Mouse (Mus musculus): ENCODE measurements around the gene Gm20696. TPM values are rescaled to one million over a fixed set of nuclear protein-coding genes. Genes with fewer than 3 reads are reported as not detected.

Gene Gm20696
- polyA plus RNA-seq, 1 experiment = 0.24 TPM

GRCm38 (mm10) chr6:99273177-99273576 lies 393.4 kb downstream of the Gm20696 start:
- H3K36me3 ChIP-seq (ENCODE audit: control insufficient read depth, insufficient read depth, low read length, poor library complexity, severe bottlenecking) = no peaks in the 10 kb centered on the region
- H3K9ac ChIP-seq (ENCODE audit: low read depth, poor library complexity, severe bottlenecking) = no peak overlapping the region
- H3K9me3 ChIP-seq (replicated peaks; ENCODE audit: control insufficient read depth, insufficient read depth, low read length, poor library complexity, severe bottlenecking) = peaks cover under 1% of the 10 kb centered on the region; the same call in 1 of the 2 replicates
- TF ChIP-seq EP300 (IDR thresholded peaks at IDR 0.05; ENCODE audit: insufficient read depth, low read depth, low read length) = no peak
- TF ChIP-seq POLR2A (IDR thresholded peaks at IDR 0.05; ENCODE audit: insufficient read depth, low read length) = no peak
- no peak for TF ChIP-seq CTCF (IDR thresholded peaks at IDR 0.05; ENCODE audit: low read depth, low read length)
- H3K4me3 ChIP-seq (ENCODE audit: low read depth, low read length) = no peak overlapping the region
- H3K27ac ChIP-seq (ENCODE audit: insufficient read depth, low read length) = no peak overlapping the region
- H3K27me3 ChIP-seq (ENCODE audit: control insufficient read depth, insufficient read depth, low read length, poor library complexity, severe bottlenecking) = no peaks in the 10 kb centered on the region
- H3K4me1 ChIP-seq (ENCODE audit: control insufficient read depth, insufficient read depth, low read length) = no peaks in the 10 kb centered on the region

- Histone ChIP-seq H3K4me3 (ENCODE audit: low read depth, low read length) (no peak overlapping the region), H3K4me1 (ENCODE audit: control insufficient read depth, insufficient read depth, low read length) (no peaks in the 10 kb centered on the region), H3K36me3 (ENCODE audit: control insufficient read depth, insufficient read depth, low read length, poor library complexity, severe bottlenecking) (no peaks in the 10 kb centered on the region), H3K9ac (ENCODE audit: low read depth, poor library complexity, severe bottlenecking) (no peak overlapping the region), H3K27ac (ENCODE audit: insufficient read depth, low read length) (no peak overlapping the region), H3K27me3 (ENCODE audit: control insufficient read depth, insufficient read depth, low read length, poor library complexity, severe bottlenecking) (no peaks in the 10 kb centered on the region), H3K9me3 (replicated peaks; ENCODE audit: control insufficient read depth, insufficient read depth, low read length, poor library complexity, severe bottlenecking) (peaks cover 2% of the 10 kb centered on the region; the same call in 1 of the 2 replicates)
- TF ChIP-seq EP300 (IDR thresholded peaks at IDR 0.05; ENCODE audit: insufficient read depth, low read depth, low read length) (no peak), CTCF (IDR thresholded peaks at IDR 0.05; ENCODE audit: low read depth, low read length) (no peak), POLR2A (IDR thresholded peaks at IDR 0.05; ENCODE audit: insufficient read depth, low read length) (no peak)
Observed at GRCm38 (mm10) chr6:99272174-99272573, 394.4 kb downstream of the Gm20696 start.

- Histone ChIP-seq H3K27ac (ENCODE audit: insufficient read depth, low read length) (no peak overlapping the region), H3K4me3 (ENCODE audit: low read depth, low read length) (no peak overlapping the region), H3K27me3 (ENCODE audit: control insufficient read depth, insufficient read depth, low read length, poor library complexity, severe bottlenecking) (no peaks in the 10 kb centered on the region), H3K9me3 (replicated peaks; ENCODE audit: control insufficient read depth, insufficient read depth, low read length, poor library complexity, severe bottlenecking) (peaks cover 2% of the 10 kb centered on the region; the same call in 1 of the 2 replicates), H3K4me1 (ENCODE audit: control insufficient read depth, insufficient read depth, low read length) (no peaks in the 10 kb centered on the region), H3K9ac (ENCODE audit: low read depth, poor library complexity, severe bottlenecking) (no peak overlapping the region), H3K36me3 (ENCODE audit: control insufficient read depth, insufficient read depth, low read length, poor library complexity, severe bottlenecking) (no peaks in the 10 kb centered on the region)
- TF ChIP-seq EP300 (IDR thresholded peaks at IDR 0.05; ENCODE audit: insufficient read depth, low read depth, low read length) (no peak), POLR2A (IDR thresholded peaks at IDR 0.05; ENCODE audit: insufficient read depth, low read length) (no peak), CTCF (IDR thresholded peaks at IDR 0.05; ENCODE audit: low read depth, low read length) (no peak)
Observed at GRCm38 (mm10) chr6:99271741-99272140, 394.9 kb downstream of the Gm20696 start.

- Histone ChIP-seq H3K36me3 (ENCODE audit: control insufficient read depth, insufficient read depth, low read length, poor library complexity, severe bottlenecking) (no peaks in the 10 kb centered on the region), H3K9ac (ENCODE audit: low read depth, poor library complexity, severe bottlenecking) (no peak overlapping the region), H3K27ac (ENCODE audit: insufficient read depth, low read length) (no peak overlapping the region), H3K9me3 (replicated peaks; ENCODE audit: control insufficient read depth, insufficient read depth, low read length, poor library complexity, severe bottlenecking) (peaks cover 2% of the 10 kb centered on the region; the same call in 1 of the 2 replicates), H3K4me3 (ENCODE audit: low read depth, low read length) (no peak overlapping the region), H3K27me3 (ENCODE audit: control insufficient read depth, insufficient read depth, low read length, poor library complexity, severe bottlenecking) (no peaks in the 10 kb centered on the region), H3K4me1 (ENCODE audit: control insufficient read depth, insufficient read depth, low read length) (no peaks in the 10 kb centered on the region)
- TF ChIP-seq POLR2A (IDR thresholded peaks at IDR 0.05; ENCODE audit: insufficient read depth, low read length) = no peak
- no peak for TF ChIP-seq EP300 (IDR thresholded peaks at IDR 0.05; ENCODE audit: insufficient read depth, low read depth, low read length)
- no peak for TF ChIP-seq CTCF (IDR thresholded peaks at IDR 0.05; ENCODE audit: low read depth, low read length)
Observed at GRCm38 (mm10) chr6:99269921-99270320, 396.7 kb downstream of the Gm20696 start.

- no peaks in the 10 kb centered on the region for H3K27me3 ChIP-seq (ENCODE audit: control insufficient read depth, insufficient read depth, low read length, poor library complexity, severe bottlenecking)
- TF ChIP-seq POLR2A (IDR thresholded peaks at IDR 0.05; ENCODE audit: insufficient read depth, low read length) (no peak), EP300 (IDR thresholded peaks at IDR 0.05; ENCODE audit: insufficient read depth, low read depth, low read length) (no peak), CTCF (IDR thresholded peaks at IDR 0.05; ENCODE audit: low read depth, low read length) (no peak)
- no peaks in the 10 kb centered on the region for H3K36me3 ChIP-seq (ENCODE audit: control insufficient read depth, insufficient read depth, low read length, poor library complexity, severe bottlenecking)
- H3K27ac ChIP-seq (ENCODE audit: insufficient read depth, low read length) = no peak overlapping the region
- H3K4me1 ChIP-seq (ENCODE audit: control insufficient read depth, insufficient read depth, low read length) = no peaks in the 10 kb centered on the region
- H3K9ac ChIP-seq (ENCODE audit: low read depth, poor library complexity, severe bottlenecking) = no peak overlapping the region
- H3K4me3 ChIP-seq (ENCODE audit: low read depth, low read length) = no peak overlapping the region
- H3K9me3 ChIP-seq (replicated peaks; ENCODE audit: control insufficient read depth, insufficient read depth, low read length, poor library complexity, severe bottlenecking) = peaks cover 2% of the 10 kb centered on the region; the same call in 1 of the 2 replicates
Observed at GRCm38 (mm10) chr6:99268171-99269061, 398.2 kb downstream of the Gm20696 start.

Measured in ES-Bruce4 (cell line).